Mouse (Mus musculus): ENCODE data around the gene Med26.

DNA sequence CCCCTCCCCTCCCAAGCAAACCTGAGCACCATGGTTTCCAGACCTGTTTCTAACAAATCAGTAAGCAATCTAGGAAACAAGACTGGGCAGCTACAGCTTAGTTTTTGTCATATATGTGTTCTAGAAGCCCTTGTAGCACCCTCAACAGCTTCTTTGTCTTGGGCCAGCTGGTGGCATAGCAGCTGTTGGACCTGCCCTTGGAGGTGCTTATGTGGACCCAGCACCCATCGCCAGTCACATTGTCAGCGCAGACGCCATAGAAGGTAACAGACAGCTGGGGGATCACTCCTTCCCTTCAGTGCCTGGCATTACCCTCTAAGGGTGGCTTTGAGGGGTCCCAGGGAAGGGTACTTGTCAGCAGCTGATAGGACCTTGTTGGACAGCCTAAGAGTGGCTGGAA, 90.3 kb downstream of the Med26 start:
- no peak for TF ChIP-seq POLR2AphosphoS5 (IDR thresholded peaks at IDR 0.05; ENCODE audit: borderline replicate concordance, low read depth, low read length)
- TF ChIP-seq CTCF (IDR thresholded peaks at IDR 0.05 in 2 of 3, conservative IDR thresholded peaks at IDR 0.05 in 1 of 3; ENCODE audit: control insufficient read depth in 1 of 3, insufficient read depth in 1 of 3, low read depth in 2 of 3, low read length in 3 of 3, poor library complexity in 1 of 3, severe bottlenecking in 1 of 3), result no peak
- TF ChIP-seq MXI1 (IDR thresholded peaks at IDR 0.05; ENCODE audit: low read depth, low read length), result no peak
- no peak for TF ChIP-seq RAD21 (IDR thresholded peaks at IDR 0.05; ENCODE audit: low read depth, low read length)
- no peak for TF ChIP-seq MAX (IDR thresholded peaks at IDR 0.05; ENCODE audit: low read length)
- no peak for TF ChIP-seq MAZ (IDR thresholded peaks at IDR 0.05; ENCODE audit: low read depth, low read length)
- TF ChIP-seq POLR2A (IDR thresholded peaks at IDR 0.05; ENCODE audit: control insufficient read depth in 1 of 2, insufficient read depth in 1 of 2, low read depth in 1 of 2, low read length in 2 of 2, poor library complexity in 1 of 2), result no peak
- TF ChIP-seq NRF1 (IDR thresholded peaks at IDR 0.05; ENCODE audit: insufficient read depth, low read depth, low read length, poor library complexity, severe bottlenecking), result no peak
- no peak for TF ChIP-seq EP300 (IDR thresholded peaks at IDR 0.05; ENCODE audit: low read depth in 1 of 2, low read length in 2 of 2)
- no peak for TF ChIP-seq ETS1 (IDR thresholded peaks at IDR 0.05; ENCODE audit: low read depth, low read length)
- TF ChIP-seq USF1 (IDR thresholded peaks at IDR 0.05; ENCODE audit: low read depth, low read length), result no peak
